Mouse (Mus musculus) CH12.LX (cell line): ENCODE data around the gene Aaed1.

Source experiments
- BHLHE40 ChIP-seq: IDR thresholded peaks from 2 replicates; pipeline ENCODE4 v1.6.1; 2011; ENCODE audit warnings: mild to moderate bottlenecking, low read depth, low read length, improper control_type of control experiment
- CHD1 ChIP-seq: IDR thresholded peaks from 2 replicates; pipeline ENCODE4 v1.6.1; 2012; ENCODE audit warnings: low read depth, low read length, improper control_type of control experiment, inconsistent platforms
- CTCF ChIP-seq, 2 experiments: IDR thresholded peaks in 1 of 2; conservative IDR thresholded peaks in 1 of 2; 2 replicates each; pipeline ENCODE4 v1.5.1; 2011 to 2012; ENCODE audit warnings: low read depth in 2 of 2, low read length in 2 of 2, improper control_type of control experiment in 1 of 2, inconsistent platforms in 1 of 2, mild to moderate bottlenecking in 1 of 2, moderate library complexity in 1 of 2
- E2F4 ChIP-seq: IDR thresholded peaks from 2 replicates; pipeline ENCODE4 v1.6.1; 2011; ENCODE audit warnings: low read depth, low read length, improper control_type of control experiment; ENCODE audit not compliant: insufficient replicate concordance
- EP300 ChIP-seq: IDR thresholded peaks from 2 replicates; pipeline ENCODE4 v1.6.1; 2011; ENCODE audit warnings: low read length, improper control_type of control experiment
- GABPA ChIP-seq: IDR thresholded peaks from 2 replicates; pipeline ENCODE4 v1.6.1; 2012; ENCODE audit warnings: low read depth, low read length, improper control_type of control experiment, inconsistent platforms; ENCODE audit not compliant: insufficient replicate concordance
- POLR2A ChIP-seq: IDR thresholded peaks from 2 replicates; pipeline ENCODE4 v1.6.1; 2011; ENCODE audit warnings: low read depth, mild to moderate bottlenecking, improper control_type of control experiment, low read length
- RCOR1 ChIP-seq: conservative IDR thresholded peaks from 2 replicates; pipeline ENCODE4 v1.6.1; 2012; ENCODE audit warnings: low read depth, mild to moderate bottlenecking, inconsistent platforms, low read length, improper control_type of control experiment

GRCm38 (mm10) chr13:64322561-64323281 lies 10.2 kb upstream of the Aaed1 start:
- no peak for TF ChIP-seq CTCF (conservative IDR thresholded peaks at IDR 0.05 in 1 of 2, IDR thresholded peaks at IDR 0.05 in 1 of 2; ENCODE audit: low read depth in 2 of 2, low read length in 2 of 2)
- TF ChIP-seq RCOR1 = no peak
- no peak for TF ChIP-seq GABPA
- TF ChIP-seq EP300 = no peak
- TF ChIP-seq E2F4 = no peak
- no peak for TF ChIP-seq CHD1
- no peak for TF ChIP-seq BHLHE40
- no peak for TF ChIP-seq POLR2A
